Mouse (Mus musculus) naive thymus-derived CD4-positive, alpha-beta T cell, adult 2 months (primary cell): ENCODE measurements around the gene Chac1.

Source experiments
- DNase-seq: peaks from one replicate; pipeline ENCODE4 v3.0.0-alpha.2; 2011; ENCODE audit warnings: low read depth

Chac1 gene

DNA sequence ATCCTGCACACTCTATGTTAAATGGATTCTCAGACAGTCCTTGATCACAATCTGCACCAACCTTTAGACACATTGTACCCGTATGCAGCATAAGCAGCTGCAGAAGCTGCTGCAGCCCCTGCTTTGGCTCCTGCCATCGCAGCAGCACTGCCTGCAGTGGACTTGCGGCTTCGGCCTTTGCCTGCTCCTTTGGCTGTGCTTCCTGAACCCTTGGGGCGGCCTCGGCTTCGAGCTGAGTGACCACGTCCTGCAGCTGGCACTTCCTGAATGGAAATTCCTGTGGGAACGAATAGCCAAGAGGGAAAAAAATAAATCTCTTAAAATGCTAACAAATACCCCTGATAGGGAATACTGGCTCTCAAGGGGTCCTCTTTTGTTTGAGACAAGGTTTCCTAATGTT is 26.3 kb downstream of the Chac1 start:
- no peak for DNase-seq

- no peak for DNase-seq
These were observed 26.8 kb downstream of the Chac1 start for GRCm38 (mm10) chr2:119377826-119378225.

GRCm38 (mm10) chr2:119379455-119379854 is 28.4 kb downstream of the Chac1 start:
- DNase-seq = no peak

DNA sequence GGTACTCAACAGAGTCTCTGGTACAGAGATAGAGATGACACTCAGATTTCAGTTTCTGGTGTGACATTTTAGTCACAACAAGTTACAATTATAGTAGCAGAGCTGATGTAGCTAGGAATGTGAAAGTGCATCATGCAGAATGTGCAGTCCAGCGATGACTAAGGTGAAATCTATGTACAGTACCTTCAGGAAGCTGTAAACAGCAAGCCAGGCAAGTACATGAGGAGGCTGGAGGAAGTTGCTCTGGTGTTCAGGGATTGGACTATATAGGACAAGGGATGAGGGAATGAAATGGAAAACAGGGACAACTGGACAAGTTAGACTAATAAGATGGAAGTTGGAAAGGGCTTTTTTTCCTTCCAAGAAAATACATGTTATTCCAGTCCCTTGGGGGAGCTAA is 37.2 kb downstream of the Chac1 start:
- no peak for DNase-seq

DNA sequence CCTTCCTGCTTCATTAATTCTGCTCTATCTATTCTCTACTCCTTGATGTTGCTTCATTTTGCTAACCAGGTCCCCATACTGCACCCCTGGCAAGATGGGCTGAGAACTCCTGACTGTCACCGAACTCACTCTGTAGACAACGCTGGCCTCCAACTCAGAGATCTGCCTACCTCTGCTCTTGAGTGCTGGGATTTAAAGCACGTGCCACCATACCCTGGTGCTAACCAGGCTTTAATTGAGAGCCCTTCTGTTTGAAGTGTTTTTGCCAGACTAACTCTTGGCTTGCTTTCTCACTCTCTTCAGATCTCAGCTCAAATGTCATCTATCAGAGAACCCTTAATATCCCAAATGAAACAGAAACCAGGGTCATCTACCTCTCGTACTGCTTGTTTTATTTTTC is 39.0 kb downstream of the Chac1 start:
- DNase-seq = no peak

DNA sequence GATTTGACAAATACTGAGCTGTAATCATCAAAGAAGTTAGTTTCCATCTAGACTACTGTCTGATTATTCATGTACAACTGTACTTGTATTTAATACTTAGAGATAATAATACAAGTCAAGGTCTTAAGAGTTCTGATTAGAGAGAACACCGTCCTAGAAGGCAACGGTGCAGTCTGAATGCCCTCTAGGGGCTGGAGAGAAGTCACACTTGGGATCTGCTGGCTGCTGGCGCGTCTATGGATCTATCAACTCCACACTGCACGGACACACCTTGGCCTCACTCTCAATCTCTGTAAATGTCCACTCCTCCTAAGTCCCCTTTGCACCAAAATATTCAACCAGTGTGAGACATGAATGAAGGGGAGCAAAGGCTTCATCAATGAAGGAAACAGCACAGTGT is 47.2 kb downstream of the Chac1 start:
- no peak for DNase-seq

DNA sequence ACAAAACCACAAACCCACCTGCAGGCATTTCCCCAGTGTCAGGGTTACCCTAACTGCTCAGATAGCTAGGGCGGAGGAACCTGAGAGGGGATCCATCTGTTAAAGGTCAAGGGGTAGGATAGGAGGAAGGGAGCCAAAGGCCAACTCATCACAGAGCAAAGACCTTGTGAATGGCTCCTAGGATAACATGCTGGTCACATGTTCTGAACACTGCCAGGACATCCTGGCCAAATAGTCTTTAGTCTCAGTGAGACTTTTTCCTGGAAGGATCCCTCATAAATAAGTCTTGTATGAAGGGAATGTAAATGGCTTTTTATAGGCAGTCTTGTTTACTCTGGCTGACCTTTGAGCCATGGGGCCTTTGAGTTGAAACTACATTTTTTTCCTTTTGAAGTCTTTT is 47.6 kb downstream of the Chac1 start:
- no peak for DNase-seq

GRCm38 (mm10) chr2:119399313-119399712 is 48.3 kb downstream of the Chac1 start:
- DNase-seq = no peak
